Mouse (Mus musculus) T-helper 2 cell (primary cell): ENCODE measurements at regions not wholly inside any gene's neighbourhood (a gene's known extent, or its start where the extent isn't known, plus 50 kb on each side); places are given as distances from the start of the nearest gene placed in this dataset.

Experiments used
- in situ Hi-C: fragments of 300-600 bp; cut with MboI, MseI; formaldehyde crosslinking; loops from one replicate; pipeline ENCODE4 v1.15.1; 2025; ENCODE audit warnings: high pct_unique_total_duplicates

DNA sequence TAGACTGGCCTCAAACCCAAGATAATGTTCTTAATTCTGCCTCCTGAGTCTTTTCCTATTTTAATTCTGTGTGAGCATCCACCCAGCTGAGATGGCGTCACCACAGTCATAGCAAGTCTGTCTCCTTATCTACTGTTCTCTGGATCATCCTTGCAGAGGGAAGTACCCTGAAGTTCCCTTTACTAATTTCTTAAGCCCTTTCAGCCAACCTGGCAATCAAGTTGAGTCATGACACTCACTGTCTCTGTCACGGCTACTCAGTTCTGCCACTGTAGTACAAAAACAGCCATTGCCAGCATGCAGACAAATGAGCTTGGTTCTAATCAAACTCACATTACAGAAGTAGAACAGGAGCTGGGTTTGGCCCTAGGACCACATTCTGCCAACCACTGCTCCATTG, 227.5 kb downstream of the Zfp36l1 start:
- in situ Hi-C loops = no loop called here

DNA sequence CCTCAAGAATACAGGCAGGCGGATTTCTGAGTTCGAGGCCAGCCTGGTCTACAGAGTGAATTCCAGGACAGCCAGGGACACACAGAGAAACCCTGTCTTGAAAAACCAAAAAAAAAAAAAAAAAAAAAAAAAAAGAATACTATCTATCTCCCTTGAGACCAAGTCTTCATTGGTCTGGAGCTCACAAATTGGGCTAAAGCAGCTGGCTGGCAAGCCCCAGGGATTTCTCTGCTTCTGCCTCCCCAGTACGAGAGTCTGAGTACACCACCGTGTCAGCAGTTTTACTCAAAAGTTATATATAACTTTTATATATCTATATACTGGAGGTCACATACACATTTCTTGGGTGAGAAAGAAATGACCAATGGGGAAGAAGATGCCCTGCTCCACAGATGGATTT, 229.2 kb downstream of the Zfp36l1 start:
- in situ Hi-C loops = no loop called here

DNA sequence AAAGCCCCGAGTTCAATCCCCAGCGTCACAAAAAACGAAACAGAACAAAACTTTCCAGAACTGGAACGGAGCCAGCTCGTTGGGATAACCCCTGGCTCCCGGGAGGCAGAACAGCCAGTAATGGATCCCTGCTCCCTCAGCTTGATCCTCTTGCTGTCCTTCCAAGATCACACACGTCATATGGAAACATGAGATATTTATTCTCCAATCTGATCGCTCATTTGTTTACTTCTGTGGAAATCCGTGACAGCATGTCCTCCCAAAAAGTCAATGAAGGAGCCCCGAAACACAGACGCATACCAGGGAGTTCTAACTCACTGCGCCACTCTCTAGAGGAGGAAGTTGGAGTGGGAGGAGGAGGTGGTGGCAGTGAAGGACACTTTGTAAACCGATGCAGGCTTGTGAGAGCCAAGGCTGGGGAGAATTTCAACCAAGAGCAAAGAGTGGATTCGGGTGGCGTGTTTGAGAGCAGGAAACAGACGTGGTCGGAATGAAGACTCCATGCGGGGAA, 232.0 kb downstream of the Zfp36l1 start:
- in situ Hi-C loops = no loop called here

DNA sequence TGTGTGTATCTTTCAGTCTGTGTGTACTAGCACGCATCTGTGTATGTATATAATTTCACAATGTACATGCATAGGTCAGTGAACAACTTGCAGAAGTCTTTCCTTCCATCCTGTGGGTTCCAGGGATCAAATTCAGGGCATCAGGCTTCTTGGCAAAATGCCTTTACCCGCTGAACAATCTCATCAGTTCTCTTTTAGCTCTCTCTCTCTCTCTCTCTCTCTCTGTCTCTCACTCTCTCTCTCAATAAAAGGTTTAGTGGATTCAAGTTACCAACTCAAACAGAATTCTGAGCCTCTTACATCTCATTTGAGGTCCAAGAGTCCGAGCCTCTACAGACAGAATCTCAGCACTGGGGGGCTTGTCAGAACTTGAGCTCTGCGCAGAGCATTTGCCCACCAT, 232.5 kb downstream of the Zfp36l1 start:
- in situ Hi-C loops = no loop called here

GRCm38 (mm10) chr12:79879918-79880273, 232.9 kb downstream of the Zfp36l1 start:
- in situ Hi-C loops = no loop called here

DNA sequence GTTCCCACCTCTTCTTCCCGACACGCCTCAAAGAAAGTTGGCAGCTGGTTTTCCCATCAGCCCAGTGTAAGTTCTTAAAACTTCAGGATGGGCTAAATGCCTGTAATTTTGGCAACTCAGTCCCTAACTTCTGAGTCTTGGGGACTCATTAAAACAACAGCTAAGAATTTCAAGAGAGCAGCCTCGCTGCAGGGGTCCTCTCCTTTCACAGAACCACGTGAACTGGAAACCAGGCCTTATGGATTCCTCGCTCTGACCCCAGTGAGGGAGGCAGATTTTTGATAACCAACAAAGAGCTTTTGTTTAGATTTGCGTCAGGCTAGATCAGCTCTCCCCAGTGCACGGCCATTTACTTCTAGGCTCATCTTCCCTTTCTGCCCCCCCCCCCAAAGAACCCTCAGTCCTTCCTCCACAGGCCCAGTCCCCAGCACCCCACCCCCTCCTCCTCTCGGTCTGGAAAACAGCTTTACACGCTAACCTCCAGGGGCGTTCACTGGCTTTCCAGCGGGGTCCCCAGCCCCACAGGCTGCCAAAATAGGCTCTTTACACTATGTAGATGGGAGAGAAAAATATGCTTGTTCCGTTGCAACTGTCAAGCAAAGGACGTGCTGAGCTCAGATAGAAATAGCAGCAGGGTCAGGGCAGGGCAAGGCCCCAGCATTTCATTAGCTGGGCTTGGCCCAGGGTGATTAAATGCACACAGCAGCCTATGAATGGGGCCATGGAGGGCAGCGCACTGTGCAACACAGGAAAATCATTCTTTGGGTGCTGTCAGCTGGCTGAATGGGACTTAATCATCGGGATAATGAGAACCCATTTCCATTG, 233.5 kb downstream of the Zfp36l1 start:
- in situ Hi-C loops = no loop called here

DNA sequence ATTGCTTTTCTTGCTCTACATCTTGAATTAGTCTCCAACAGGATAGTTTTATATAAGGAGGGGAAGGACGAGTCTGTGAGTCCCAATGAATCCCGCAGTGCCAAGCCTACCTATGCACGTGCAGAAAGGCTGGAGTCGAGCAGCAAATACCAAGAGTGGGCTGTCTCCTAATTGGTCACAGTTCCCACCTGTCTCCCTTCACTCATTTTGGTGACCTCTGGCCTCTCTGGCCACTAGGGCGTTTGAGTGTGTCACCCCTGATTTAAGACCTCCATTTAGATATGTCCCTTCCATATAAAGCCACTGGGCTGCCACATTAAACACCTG, 234.1 kb downstream of the Zfp36l1 start:
- in situ Hi-C loops = no loop called here

DNA sequence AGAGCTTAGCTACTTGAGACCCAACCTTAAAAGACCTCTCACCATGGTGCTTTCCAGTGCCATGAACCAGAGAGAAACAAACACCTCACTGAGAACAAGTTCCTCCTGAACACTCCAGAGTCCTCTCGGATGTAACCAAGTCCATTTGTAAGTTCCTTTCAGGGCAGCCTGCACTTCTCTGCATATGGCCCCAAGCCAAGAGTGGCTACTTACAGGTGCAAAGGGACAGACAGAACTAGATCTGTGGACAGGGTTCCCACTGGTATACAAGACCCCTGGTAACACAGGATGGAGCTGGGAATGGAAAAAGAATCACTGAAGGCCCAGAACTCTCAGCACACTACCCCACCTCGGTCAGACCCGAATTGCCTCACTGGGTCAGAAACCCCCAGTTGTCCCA, 234.7 kb downstream of the Zfp36l1 start:
- in situ Hi-C loops = no loop called here

GRCm38 (mm10) chr12:79874333-79874732, 238.5 kb downstream of the Zfp36l1 start:
- in situ Hi-C loops = no loop called here

- in situ Hi-C loops = no loop called here
Measured at GRCm38 (mm10) chr12:79865179-79865552, 247.6 kb downstream of the Zfp36l1 start.

- in situ Hi-C loops = no loop called here
Measured at GRCm38 (mm10) chr12:79864346-79865178, 248.3 kb downstream of the Zfp36l1 start.
